In the genomic region with DNA sequence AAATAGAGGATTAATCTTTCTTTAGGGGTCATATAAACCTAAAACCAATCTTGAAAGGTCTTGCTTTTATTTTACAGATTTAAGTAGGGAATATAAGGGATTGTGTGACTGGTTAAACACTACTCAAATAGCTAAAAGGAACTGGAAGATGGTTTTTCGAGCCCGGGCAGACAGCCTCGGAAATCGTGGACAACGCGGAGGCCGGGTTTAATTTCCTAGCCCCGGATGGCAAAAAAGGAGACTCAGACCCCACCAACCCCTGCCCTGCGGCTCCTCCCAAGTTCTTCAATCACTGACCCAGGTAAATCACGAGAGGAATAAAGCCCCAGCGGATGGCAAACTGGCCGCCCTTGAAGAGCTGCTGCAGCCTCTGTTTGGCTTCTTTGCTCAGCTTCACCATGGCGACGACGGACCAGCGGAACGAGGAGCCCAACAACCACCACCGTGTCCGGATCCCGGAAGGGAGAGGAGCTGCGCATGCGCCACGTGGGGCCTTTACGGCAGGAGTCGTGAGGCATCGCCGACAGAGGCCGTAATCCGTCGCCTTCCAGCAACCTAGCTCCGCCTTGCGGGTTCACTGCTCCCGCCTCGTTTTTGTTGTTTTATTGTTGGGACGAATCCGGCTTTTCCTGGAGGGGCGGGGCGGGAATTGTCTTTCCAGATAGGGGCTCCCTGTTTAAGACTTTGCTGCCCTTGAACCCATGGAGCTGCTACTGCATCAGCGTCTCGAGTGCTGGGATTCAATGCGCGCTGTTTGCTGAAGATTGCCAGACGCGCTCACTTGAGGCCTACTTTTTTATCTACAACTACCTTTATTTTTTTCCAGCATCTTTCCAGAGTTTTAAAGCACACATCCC, we compare ENCODE assay signal across 8 mouse cellular contexts. TPM values are rescaled to one million over a fixed set of nuclear protein-coding genes. Genes with fewer than 3 reads are reported as not detected.
DNase-seq lines count a peak whose midpoint lies in the region; ATAC-seq and TF ChIP-seq lines count a peak whose summit lies in the region.

A gene (minus strand): TSS at position 488 of the 857 bp plus-strand sequence.

- no peak within 1 kb of the TSS; the same call in 1 of the 2 replicates for H3K27ac ChIP-seq in CH12.LX (ENCODE audit: insufficient read depth, low read depth)
- peak within 1 kb of the TSS; percentile 74 for H3K27ac ChIP-seq in forebrain, embryonic 11.5 days (ENCODE audit: low read depth, low read length)
- H3K27ac ChIP-seq in heart, embryonic 16.5 days (ENCODE audit: low read length): peak within 1 kb of the TSS; percentile 92
- peak within 1 kb of the TSS; percentile 82 for H3K27ac ChIP-seq in liver, embryonic 15.5 days (replicated peaks)
- H3K27ac ChIP-seq in neural tube, embryonic 12.5 days: peak within 1 kb of the TSS; percentile 46; the same call in 1 of the 2 replicates

- no peak for TF ChIP-seq RAD21 in CH12.LX (IDR thresholded peaks at IDR 0.05; ENCODE audit: low read depth, low read length)

- H3K9me3 ChIP-seq in CH12.LX (replicated peaks; ENCODE audit: low read length): peaks cover 3% of the 10 kb centered on the region
- H3K9me3 ChIP-seq in forebrain, embryonic 11.5 days (ENCODE audit: control insufficient read depth, low read length): no peaks in the 10 kb centered on the region
- no peaks in the 10 kb centered on the region for H3K9me3 ChIP-seq in heart, embryonic 16.5 days (replicated peaks; ENCODE audit: control insufficient read depth, low read length)
- no peaks in the 10 kb centered on the region for H3K9me3 ChIP-seq in liver, embryonic 15.5 days (replicated peaks)
- no peaks in the 10 kb centered on the region for H3K9me3 ChIP-seq in neural tube, embryonic 12.5 days

- dilution Hi-C loops in CH12.LX (cut with MboI; ENCODE audit: extremely low pct_ligation_motif_present, extremely low pct_unique_long_range_greater_than_20kb, low sequenced_read_pairs): no loop called here

- H3K4me2 ChIP-seq in CH12.LX (ENCODE audit: insufficient read depth, low read depth, poor library complexity, severe bottlenecking): peak within 1 kb of the TSS; percentile 94
- H3K4me2 ChIP-seq in forebrain, embryonic 11.5 days (ENCODE audit: low read depth, low read length, severe bottlenecking): peak within 1 kb of the TSS; percentile 73
- peak within 1 kb of the TSS; percentile 77 for H3K4me2 ChIP-seq in heart, embryonic 16.5 days (ENCODE audit: low read depth, low read length)
- peak within 1 kb of the TSS; percentile 81 for H3K4me2 ChIP-seq in liver, embryonic 15.5 days
- peak within 1 kb of the TSS; percentile 73 for H3K4me2 ChIP-seq in neural tube, embryonic 12.5 days (replicated peaks)

- peak; percentile 94 for ATAC-seq in forebrain, embryonic 11.5 days (replicated peaks; ENCODE audit: low FRiP score)
- peak; percentile 91 for ATAC-seq in heart, embryonic 16.5 days (replicated peaks; ENCODE audit: extremely low read depth, insufficient read depth, low FRiP score)
- ATAC-seq in liver, embryonic 15.5 days (ENCODE audit: insufficient read depth): peak; percentile 92
- ATAC-seq in neural tube, embryonic 12.5 days (ENCODE audit: low FRiP score, low read depth): peak; percentile 91

- H3K36me3 ChIP-seq in CH12.LX (replicated peaks in 1 of 2; ENCODE audit: control insufficient read depth in 1 of 2, insufficient read depth in 1 of 2, low read length in 1 of 2): peaks cover 14 to 26% of the 10 kb centered on the region in 2 experiments
- peaks cover 2% of the 10 kb centered on the region; the same call in 1 of the 2 replicates for H3K36me3 ChIP-seq in forebrain, embryonic 11.5 days (ENCODE audit: control insufficient read depth, insufficient read depth, low read length)
- peaks cover 10% of the 10 kb centered on the region for H3K36me3 ChIP-seq in heart, embryonic 16.5 days (ENCODE audit: control insufficient read depth, insufficient read depth)
- peaks cover 9% of the 10 kb centered on the region for H3K36me3 ChIP-seq in liver, embryonic 15.5 days (replicated peaks)
- peaks cover 4% of the 10 kb centered on the region; the same call in 1 of the 2 replicates for H3K36me3 ChIP-seq in neural tube, embryonic 12.5 days

- H3K9ac ChIP-seq in CH12.LX (ENCODE audit: insufficient read depth, low read depth): peak within 1 kb of the TSS; percentile 80
- peak within 1 kb of the TSS; percentile 68 for H3K9ac ChIP-seq in forebrain, embryonic 11.5 days (ENCODE audit: low read length)
- peak within 1 kb of the TSS; percentile 87 for H3K9ac ChIP-seq in heart, embryonic 16.5 days (ENCODE audit: low read length)
- peak within 1 kb of the TSS; percentile 82 for H3K9ac ChIP-seq in liver, embryonic 15.5 days
- H3K9ac ChIP-seq in neural tube, embryonic 12.5 days: peak within 1 kb of the TSS; percentile 76

- peaks cover 23% of the 10 kb centered on the region for H3K79me2 ChIP-seq in CH12.LX (replicated peaks; ENCODE audit: control insufficient read depth, extremely low read depth, insufficient read depth, poor library complexity, severe bottlenecking)

- under 1% methylated on average over 44 of the region's 44 CpGs for WGBS in forebrain, embryonic 11.5 days
- WGBS in heart, embryonic 16.5 days: under 1% methylated on average over 44 of the region's 44 CpGs
- under 1% methylated on average over 44 of the region's 44 CpGs for WGBS in liver, embryonic 15.5 days (ENCODE audit: insufficient replicate concordance)
- WGBS in neural tube, embryonic 12.5 days: under 1% methylated on average over 44 of the region's 44 CpGs

- peaks cover 5 to 21% of the 10 kb centered on the region in 2 experiments for H3K4me1 ChIP-seq in CH12.LX (ENCODE audit: control insufficient read depth in 1 of 2, insufficient read depth in 2 of 2)
- H3K4me1 ChIP-seq in forebrain, embryonic 11.5 days (replicated peaks; ENCODE audit: control insufficient read depth, insufficient read depth, low read length): peaks cover 5% of the 10 kb centered on the region; the same call in 1 of the 2 replicates
- H3K4me1 ChIP-seq in heart, embryonic 16.5 days (ENCODE audit: control insufficient read depth, insufficient read depth, low read length): peaks cover 10% of the 10 kb centered on the region
- H3K4me1 ChIP-seq in liver, embryonic 15.5 days (replicated peaks): peaks cover 20% of the 10 kb centered on the region
- H3K4me1 ChIP-seq in neural tube, embryonic 12.5 days: peaks cover 12% of the 10 kb centered on the region

- no peak for TF ChIP-seq CTCF in CH12.LX (conservative IDR thresholded peaks at IDR 0.05 in 1 of 2, IDR thresholded peaks at IDR 0.05 in 1 of 2; ENCODE audit: low read depth in 2 of 2, low read length in 2 of 2)

- no peaks in the 10 kb centered on the region for H3K27me3 ChIP-seq in CH12.LX (replicated peaks)
- H3K27me3 ChIP-seq in forebrain, embryonic 11.5 days (ENCODE audit: control insufficient read depth, insufficient read depth, low read length): no peaks in the 10 kb centered on the region
- H3K27me3 ChIP-seq in heart, embryonic 16.5 days (ENCODE audit: control insufficient read depth, insufficient read depth, low read length): no peaks in the 10 kb centered on the region
- no peaks in the 10 kb centered on the region for H3K27me3 ChIP-seq in liver, embryonic 15.5 days
- no peaks in the 10 kb centered on the region for H3K27me3 ChIP-seq in neural tube, embryonic 12.5 days (replicated peaks)

- peak; percentile 87 for TF ChIP-seq POLR2A in CH12.LX (IDR thresholded peaks at IDR 0.05; ENCODE audit: low read depth, low read length)

- H3K4me3 ChIP-seq in CH12.LX (replicated peaks in 1 of 3; ENCODE audit: low read depth in 2 of 3, low read length in 2 of 3, poor library complexity in 1 of 3): peak within 1 kb of the TSS; percentile 70 to 100 (median 70)
- peak within 1 kb of the TSS; percentile 53 for H3K4me3 ChIP-seq in forebrain, embryonic 11.5 days (ENCODE audit: low read depth, low read length)
- peak within 1 kb of the TSS; percentile 82 for H3K4me3 ChIP-seq in heart, embryonic 16.5 days (ENCODE audit: low read length)
- H3K4me3 ChIP-seq in liver, embryonic 15.5 days (replicated peaks): peak within 1 kb of the TSS; percentile 86
- peak within 1 kb of the TSS; percentile 64 for H3K4me3 ChIP-seq in neural tube, embryonic 12.5 days

- peak; percentile 97 for DNase-seq in CH12.LX (ENCODE audit: extremely low read depth)
- DNase-seq in c-Kit-positive CD71-positive TER-119-negative erythroid progenitor cells, embryonic 14.5 days (ENCODE audit: low read depth): peak; percentile 92
- DNase-seq in forebrain, embryonic 11.5 days (ENCODE audit: low spot score): peak; percentile 98
- DNase-seq in kidney, postnatal 36 days: peak; percentile 96 to 97
- peak; percentile 95 for DNase-seq in telencephalon, adult 2 months (ENCODE audit: low read depth, low spot score)

- TF ChIP-seq EP300 in CH12.LX (IDR thresholded peaks at IDR 0.05; ENCODE audit: low read length): no peak

- in situ Hi-C loops in CH12.LX (cut with MboI; ENCODE audit: low pct_ligation_motif_present, low pct_unique_long_range_greater_than_20kb, low sequenced_read_pairs): no loop called here

TF ChIP-seq in CH12.LX, 34 proteins besides CTCF, POLR2A, EP300 and RAD21 (continues in another document):
- no peak for TF ChIP-seq SMC3 (IDR thresholded peaks at IDR 0.05; ENCODE audit: low read depth, low read length)
- peak; percentile 53; the same call in 1 of the 2 replicates for TF ChIP-seq IRF4 (IDR thresholded peaks at IDR 0.05; ENCODE audit: low read depth, low read length)
- TF ChIP-seq ZNF384 (IDR thresholded peaks at IDR 0.05; ENCODE audit: low read depth, low read length): no peak
- TF ChIP-seq MXI1 (IDR thresholded peaks at IDR 0.05; ENCODE audit: low read depth, low read length): peak; percentile 94
- no peak for TF ChIP-seq RCOR1 (conservative IDR thresholded peaks at IDR 0.05; ENCODE audit: low read depth, low read length)
- TF ChIP-seq BHLHE40 (IDR thresholded peaks at IDR 0.05; ENCODE audit: low read depth, low read length): no peak
- no peak for TF ChIP-seq PAX5 (IDR thresholded peaks at IDR 0.05; ENCODE audit: low read length)
- peak; percentile 99 for TF ChIP-seq ELF1 (IDR thresholded peaks at IDR 0.05; ENCODE audit: low read depth, low read length)
- no peak for TF ChIP-seq JUND (conservative IDR thresholded peaks at IDR 0.05; ENCODE audit: low read depth, low read length)
- no peak for TF ChIP-seq ZMIZ1 (IDR thresholded peaks at IDR 0.05; ENCODE audit: low read depth, low read length)
- no peak for TF ChIP-seq ZKSCAN1 (IDR thresholded peaks at IDR 0.05; ENCODE audit: borderline replicate concordance, low read depth, low read length)
- TF ChIP-seq CHD2 (IDR thresholded peaks at IDR 0.05; ENCODE audit: low read length): no peak
- peak; percentile 95 for TF ChIP-seq HCFC1 (IDR thresholded peaks at IDR 0.05; ENCODE audit: low read depth, low read length)

RNA-seq across cellular contexts. Expression of the gene that starts here (rescaled TPM):
- total RNA-seq in CH12.LX (2012; rRNA removed) (184 and 201 TPM in 2 replicates), CH12.LX (2014; rRNA removed) (142 and 146 TPM in 2 replicates)
- 133 and 162 TPM in 2 replicates for polyA plus RNA-seq in CH12.LX (2012; ENCODE audit: insufficient read length, low read depth)
- polyA plus RNA-seq in forebrain, embryonic 11.5 days (2014; fragmentation: Nextera tagmentation; extraction: Ambion mirVana): 122 and 132 TPM in 2 replicates
- polyA plus RNA-seq in heart, embryonic 16.5 days (2015; fragmentation: Nextera tagmentation; extraction: Ambion mirVana): 85.5 and 93.8 TPM in 2 replicates
- 49.5 and 59.8 TPM in 2 replicates for polyA plus RNA-seq in liver, embryonic 15.5 days (2015; fragmentation: Nextera tagmentation; extraction: Ambion mirVana)
- polyA plus RNA-seq in neural tube, embryonic 12.5 days (2016; fragmentation: Nextera tagmentation; extraction: Ambion mirVana): 104 and 113 TPM in 2 replicates
